Mouse (Mus musculus) ES-E14 (cell line): ENCODE measurements around the gene Dynll1.

ENCODE experiments used
- CHD2 ChIP-seq: IDR thresholded peaks from 2 replicates; pipeline ENCODE4 v1.6.1; 2014; ENCODE audit warnings: mild to moderate bottlenecking, low read depth, low read length, inconsistent platforms
- HCFC1 ChIP-seq: IDR thresholded peaks from 2 replicates; pipeline ENCODE4 v1.6.1; 2012; ENCODE audit warnings: low read length, inconsistent platforms, borderline replicate concordance; ENCODE audit not compliant: insufficient read depth
- ZNF384 ChIP-seq: IDR thresholded peaks from 2 replicates; pipeline ENCODE4 v1.6.1; 2012; ENCODE audit warnings: low read depth, low read length, inconsistent platforms

DNA sequence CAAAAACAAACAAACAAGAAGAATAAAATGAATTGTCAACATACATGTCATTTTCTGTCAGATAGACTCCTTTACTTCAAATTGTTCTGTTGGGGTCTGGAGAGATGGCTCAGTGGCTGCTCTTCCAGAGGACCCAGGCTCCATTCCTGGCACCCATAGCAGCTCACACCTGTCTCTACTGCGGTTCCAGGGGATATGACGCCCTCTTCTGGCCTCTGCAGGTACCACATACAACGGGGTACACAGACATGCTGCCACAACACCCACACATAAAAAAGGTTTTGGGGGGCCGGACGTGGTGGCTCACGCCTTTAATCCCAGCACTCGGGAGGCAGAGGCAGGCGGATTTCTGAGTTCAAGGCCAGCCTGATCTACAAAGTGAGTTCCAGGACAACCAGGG lies 6.6 kb downstream of the Dynll1 start:
- TF ChIP-seq CHD2: no peak
- no peak for TF ChIP-seq ZNF384
- TF ChIP-seq HCFC1: no peak
